Mouse (Mus musculus) layer of hippocampus, postnatal 14 days (tissue): Measurements from ENCODE around the gene Ing5. TPM values are rescaled to one million over a fixed set of nuclear protein-coding genes. Genes with fewer than 3 reads are reported as not detected.
"Not testable (repeated sequence)": the region's sequence is repeated elsewhere in the genome, so short reads cannot be mapped to it uniquely, and the experiment has no call there.

Experiments
- DNase-seq, 2 experiments: peaks; one replicate each; pipeline ENCODE4 v3.0.0; 2021 to 2022; ENCODE audit warnings: low spot score in 2 of 2, mixed read lengths in 1 of 2
- total RNA-seq, 2 experiments: library from RNA; stranded (reverse); gene quantifications; 2 replicates each; pipeline ENCODE4 v1.2.3; 2021

The Ing5 gene
- total RNA-seq, 2 experiments from 2014 or later = 9.0 to 11.1 TPM

DNA sequence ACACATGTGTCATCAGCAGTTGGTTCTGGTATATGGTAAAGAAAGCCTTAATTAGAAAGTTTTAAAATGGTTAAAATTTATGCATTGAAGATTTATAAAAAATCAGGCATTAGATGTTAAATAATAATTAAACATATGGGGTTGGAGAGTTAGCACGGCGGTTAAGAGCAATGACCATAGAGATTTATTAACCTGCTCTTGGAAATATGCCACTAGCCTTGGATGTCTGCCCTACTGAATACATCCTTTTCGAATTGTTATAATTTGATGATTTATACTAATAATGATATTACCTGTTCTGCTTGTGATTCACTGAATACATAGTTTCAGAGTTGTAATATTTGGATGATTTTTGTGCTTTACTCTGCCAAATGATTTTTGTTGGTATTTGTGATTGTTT is 54.2 kb downstream of the Ing5 start:
- DNase-seq = no peak

GRCm38 (mm10) chr1:93859619-93860018 is 55.9 kb downstream of the Ing5 start:
- DNase-seq = no peak

DNA sequence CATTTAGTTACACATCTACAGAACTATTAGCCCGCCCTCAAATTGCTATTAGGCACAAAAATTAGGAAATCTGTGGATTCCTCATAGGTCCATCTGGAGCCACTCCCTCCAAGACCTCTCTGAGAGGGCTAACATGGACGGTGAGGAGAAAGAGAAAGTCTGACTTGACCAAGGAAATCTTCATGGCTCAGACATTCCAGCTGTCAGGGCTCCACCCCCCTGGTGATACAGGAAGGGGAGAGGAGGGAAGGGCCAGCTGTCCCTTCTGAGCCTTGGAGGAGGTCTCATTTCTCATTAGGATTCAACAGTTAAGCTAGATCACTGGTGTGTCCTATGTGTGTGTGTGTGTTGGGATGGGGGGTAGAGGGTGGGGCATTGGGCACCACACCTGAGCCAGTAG is 57.3 kb downstream of the Ing5 start, which contains the start of gene Gal3st2:
Gal3st2 (plus strand) TSS at position 259 of the 400 bp plus-strand sequence.
- DNase-seq = not testable (repeated sequence)

Other genes with a start within 250 kb of the Ing5 start
- 100 to 1,000 TPM; 389 to 405 TPM for gene Stk25, start 145.3 kb upstream of the Ing5 start, total RNA-seq
- gene Bok, start 118.3 kb upstream of the Ing5 start, total RNA-seq = 10 to 100 TPM; 85.2 to 95.5 TPM
- gene Atg4b, start 52.5 kb upstream of the Ing5 start, total RNA-seq = 10 to 100 TPM; 68.8 to 72.9 TPM
- gene Thap4, start 49.1 kb upstream of the Ing5 start, total RNA-seq = 10 to 100 TPM; 30.9 to 31.7 TPM
- gene Dtymk, start 2.0 kb upstream of the Ing5 start, total RNA-seq = 10 to 100 TPM; 56.8 to 64.0 TPM
- 10 to 100 TPM; 16.5 to 16.6 TPM for gene D2hgdh, start 20.9 kb downstream of the Ing5 start, total RNA-seq
- gene Gal3st2, start 57.3 kb downstream of the Ing5 start, total RNA-seq = under 1 TPM in 1 of 2 experiments, not detected in 1; 0.78 TPM
- under 1 TPM; 0.30 to 0.60 TPM for gene Gal3st2b, start 114.3 kb downstream of the Ing5 start, total RNA-seq
- gene Gal3st2c, start 186.5 kb downstream of the Ing5 start, total RNA-seq = under 1 TPM; 0.05 TPM
- 10 to 100 TPM; 22.6 to 25.3 TPM for gene Neu4, start 216.5 kb downstream of the Ing5 start, total RNA-seq
- gene Pdcd1, start 248.6 kb downstream of the Ing5 start, total RNA-seq = not detected